Mouse (Mus musculus) layer of hippocampus, postnatal 10 days (tissue): ENCODE measurements around the gene Luc7l. TPM values are rescaled to one million over a fixed set of nuclear protein-coding genes. Genes with fewer than 3 reads are reported as not detected.
A peak's percentile ranks its signal among the peaks of the same experiment; 100 is the strongest.

ENCODE experiments used
- DNase-seq, 2 experiments: peaks; one replicate each; pipeline ENCODE4 v3.0.0; 2021; ENCODE audit warnings: low spot score in 2 of 2
- long read RNA-seq: library from polyadenylated mRNA; stranded (forward); transcript quantifications from one replicate; pipeline ENCODE4 v2.0.0, GENCODE M21; 2023
- total RNA-seq, 2 experiments: library from RNA; stranded (reverse); gene quantifications; 2 replicates each; pipeline ENCODE4 v1.2.3; 2021

Gene Luc7l
- total RNA-seq, result 10 to 100 TPM; 85.3 to 93.4 TPM
- long read RNA-seq, full-length matches to known transcripts, result 14 of 27 reads
- long read RNA-seq, partial matches to known transcripts, result 2 of 27 reads
- long read RNA-seq, other reads (novel, unspliced or antisense), result 11 of 27 reads

DNA sequence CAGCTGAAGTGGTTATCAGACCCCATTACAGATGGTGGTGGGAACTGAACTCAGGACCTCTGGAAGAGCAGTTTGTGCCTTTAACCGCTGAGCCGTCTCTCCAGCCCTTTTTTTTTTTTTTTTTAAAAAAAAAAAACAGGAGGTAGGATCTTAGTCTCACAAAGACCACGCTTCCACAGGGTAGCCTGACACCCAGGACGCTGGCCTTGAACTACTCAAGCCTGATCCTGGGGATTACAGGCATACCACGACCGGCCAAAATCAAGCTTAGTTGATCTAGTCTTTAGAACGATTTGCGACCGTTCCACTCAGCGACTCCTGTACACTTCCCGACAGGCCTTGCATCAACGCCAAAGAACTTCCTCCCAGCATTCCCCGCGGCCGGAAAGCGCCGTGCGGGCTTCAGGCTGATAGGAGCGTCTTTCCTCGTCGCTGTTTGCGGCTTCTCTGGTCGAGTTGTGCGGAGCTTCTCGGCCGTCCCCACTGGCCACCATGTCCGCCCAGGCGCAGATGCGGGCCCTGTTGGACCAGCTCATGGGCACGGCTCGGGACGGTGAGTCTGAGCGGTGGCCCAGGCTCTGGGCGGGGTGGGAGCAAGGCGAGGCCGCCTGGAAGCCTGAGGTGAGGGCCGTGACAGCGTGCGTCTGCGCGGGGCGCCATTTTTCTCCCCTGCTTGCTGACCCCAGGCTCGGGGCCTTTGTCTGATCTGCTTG, at the start of gene Luc7l:
Luc7l (plus strand) TSS at position 358 of the 713 bp plus-strand sequence.
- DNase-seq, result peak; percentile 94 to 95

DNA sequence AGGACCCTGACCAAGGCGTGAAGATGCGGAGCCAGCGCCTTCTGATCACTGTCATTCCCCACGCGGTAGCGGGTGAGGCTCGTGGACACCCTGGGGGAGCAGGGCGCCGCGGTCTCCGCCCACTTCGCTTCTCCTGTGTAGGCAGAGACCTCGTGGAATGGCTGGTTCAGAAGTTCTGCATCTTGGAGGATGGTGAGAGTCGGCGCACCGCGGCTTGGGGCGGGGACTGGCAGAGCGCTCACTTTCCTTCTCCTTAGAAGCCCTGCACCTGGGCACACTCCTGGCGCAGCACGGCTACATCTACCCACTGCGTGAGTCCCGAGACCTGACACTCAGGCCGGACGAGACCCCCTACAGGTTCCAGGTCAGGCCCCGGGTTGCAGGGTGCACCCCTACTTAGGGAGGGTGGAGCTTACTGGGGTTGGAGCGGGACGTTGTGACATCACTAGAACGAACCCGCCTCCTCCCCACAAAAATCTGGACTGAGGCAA, 49.3 kb upstream of the Luc7l start:
- peak; percentile 41 to 57 for DNase-seq

DNA sequence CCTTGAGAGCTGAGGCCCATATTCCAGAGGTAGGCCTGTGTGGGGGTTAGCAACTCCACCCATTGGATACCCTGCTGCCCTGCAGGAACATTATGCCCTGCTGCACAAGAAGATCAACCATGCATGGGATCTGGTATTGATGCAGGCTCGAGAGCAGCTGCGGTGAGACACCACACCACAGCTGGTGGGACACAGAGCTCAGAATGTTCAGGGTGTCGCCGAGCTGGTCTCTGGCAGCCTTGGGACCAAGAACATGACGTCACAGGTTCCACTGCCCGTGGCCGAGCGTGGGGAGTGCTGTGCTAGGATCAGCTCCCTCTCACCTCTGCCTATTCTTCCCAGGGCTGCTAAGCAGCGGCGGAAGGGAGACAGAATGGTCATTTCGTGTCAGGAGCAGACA, 47.9 kb upstream of the Luc7l start:
- no peak for DNase-seq

DNA sequence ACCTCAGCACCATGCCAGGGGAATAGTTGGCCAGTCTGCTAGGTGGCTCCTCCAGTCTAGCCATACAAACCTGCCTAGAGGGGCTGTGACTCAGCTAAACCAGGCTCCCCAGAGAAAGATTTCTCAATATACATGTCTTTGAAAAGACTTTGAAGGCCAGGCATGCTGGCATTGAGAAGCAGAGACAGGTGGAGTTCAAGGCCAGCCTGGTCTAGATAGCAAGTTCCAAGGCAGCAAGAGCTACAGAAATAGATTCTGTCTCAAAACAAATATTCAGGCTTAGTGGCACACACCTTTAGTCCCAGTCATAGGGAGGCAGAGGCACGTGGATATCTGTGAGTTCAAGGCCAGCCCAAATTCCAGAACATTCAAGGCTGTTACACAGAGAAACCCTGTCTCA, 46.3 kb upstream of the Luc7l start:
- no peak for DNase-seq

DNA sequence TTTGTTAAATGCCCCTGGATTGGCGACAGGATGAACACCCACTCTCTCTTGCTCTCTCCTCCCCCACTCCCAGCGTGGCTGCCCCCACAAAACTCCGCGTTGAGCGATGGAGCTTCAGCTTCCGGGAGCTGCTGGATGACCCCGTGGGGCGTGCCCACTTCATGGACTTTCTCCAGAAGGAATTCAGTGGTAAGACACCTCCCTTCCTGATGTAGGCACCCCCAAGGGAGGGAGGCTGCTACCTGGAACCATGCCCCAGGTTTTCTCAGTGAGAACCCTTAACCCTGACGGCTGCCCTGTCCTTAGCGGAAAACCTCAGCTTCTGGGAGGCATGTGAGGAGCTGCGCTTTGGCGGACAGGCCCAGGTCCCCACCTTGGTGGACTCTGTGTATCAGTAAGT, 45.0 kb upstream of the Luc7l start, which contains the start of gene Arhgdig:
Arhgdig (minus strand) TSS at position 101 of the 400 bp plus-strand sequence.
- no peak for DNase-seq

DNA sequence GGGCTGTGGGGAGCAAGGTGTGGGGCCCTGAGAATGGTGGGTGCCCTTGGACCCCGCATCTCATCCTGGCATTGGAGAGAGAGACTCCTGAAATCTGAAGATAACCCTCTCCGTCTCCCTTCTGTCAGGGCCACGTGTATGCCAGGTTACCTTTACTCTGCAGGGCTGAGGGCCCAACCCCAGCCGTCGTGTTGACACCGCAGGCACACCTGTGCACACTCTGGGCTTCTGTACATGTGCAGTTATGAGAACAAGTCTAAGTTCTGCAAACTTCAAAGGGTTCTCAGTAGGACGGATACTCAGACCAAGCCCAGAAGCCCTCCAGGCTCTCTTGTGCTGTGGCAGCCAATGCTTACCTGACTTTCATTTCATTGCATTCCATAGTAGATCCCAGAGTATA, 40.5 kb upstream of the Luc7l start:
- DNase-seq, result no peak

DNA sequence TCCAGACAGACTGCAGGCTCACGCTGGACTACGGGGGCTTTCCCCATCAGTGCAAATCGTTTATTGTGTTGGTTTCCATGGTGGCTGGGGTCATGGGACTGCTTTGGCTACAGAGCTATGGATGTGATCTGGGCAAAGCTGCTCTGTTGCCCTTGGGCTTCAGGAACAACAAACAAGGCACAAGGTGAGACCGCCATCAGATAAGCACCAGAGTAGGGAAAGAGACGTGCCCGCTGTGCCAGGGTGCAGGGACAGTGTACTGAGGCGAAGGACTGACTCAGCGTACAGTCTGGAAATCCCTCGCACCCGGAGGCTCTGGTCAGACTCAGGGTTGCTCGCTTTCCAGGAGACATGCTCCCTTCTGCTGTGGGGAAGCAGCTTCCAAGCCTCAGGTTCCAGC, 40.0 kb upstream of the Luc7l start:
- no peak for DNase-seq

DNA sequence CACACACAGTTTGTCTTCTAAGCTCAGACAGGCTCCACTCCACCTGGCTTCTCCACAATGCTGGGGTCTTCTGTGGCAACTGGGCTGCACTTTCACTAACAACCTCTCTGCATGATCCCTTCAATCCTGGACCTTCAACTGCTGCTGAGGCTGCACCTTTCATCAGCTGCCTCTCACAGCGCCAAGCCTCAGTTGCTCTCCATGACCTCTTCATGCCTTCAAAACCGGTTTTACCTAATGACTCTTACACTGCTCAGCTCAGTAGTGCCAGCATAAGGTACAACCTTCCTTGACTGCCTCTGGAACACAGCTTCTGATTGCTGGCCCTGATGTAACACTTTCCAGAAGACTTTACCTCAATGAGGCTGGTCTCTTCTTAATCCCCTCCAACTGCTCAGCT, 31.2 kb upstream of the Luc7l start:
- DNase-seq, result no peak

DNA sequence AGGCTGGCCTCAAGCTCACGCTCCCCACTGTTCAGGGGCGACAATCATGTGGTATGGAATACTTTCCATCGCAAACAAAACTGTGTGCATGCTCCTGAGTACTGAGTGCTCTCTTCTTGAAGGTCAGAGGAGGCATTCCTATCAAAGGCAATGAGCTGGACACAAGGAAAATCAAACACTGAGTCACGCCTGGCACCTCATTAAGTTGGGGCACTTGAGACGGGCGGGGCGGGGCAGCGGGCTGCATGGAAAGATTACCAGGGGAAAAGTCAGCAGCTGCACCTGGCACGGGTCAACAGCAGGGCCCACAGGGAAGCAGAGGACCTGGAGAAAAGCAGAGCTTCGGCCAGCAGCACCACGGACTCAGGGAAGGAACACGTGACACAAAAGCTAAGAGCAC, 27.5 kb upstream of the Luc7l start:
- DNase-seq, result no peak

DNA sequence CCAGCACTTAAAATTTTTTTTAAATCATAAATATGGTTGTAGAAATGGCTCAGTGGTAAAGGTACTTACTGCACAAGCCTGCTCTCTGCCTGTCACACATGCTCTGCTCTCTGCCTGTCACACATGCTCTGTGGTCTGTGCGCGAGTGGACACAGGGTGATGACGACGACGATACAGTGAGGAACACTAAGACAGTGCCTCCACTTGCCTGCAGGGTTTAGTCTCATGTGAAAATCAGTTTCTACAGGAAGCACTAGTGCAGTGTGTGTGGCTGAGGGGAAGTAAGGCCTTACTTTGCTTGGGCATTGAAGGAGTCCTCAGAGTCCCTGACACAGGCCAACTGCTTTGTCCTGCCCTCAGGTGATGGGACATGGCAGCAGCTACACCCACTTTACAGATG, 22.9 kb upstream of the Luc7l start:
- no peak for DNase-seq

DNA sequence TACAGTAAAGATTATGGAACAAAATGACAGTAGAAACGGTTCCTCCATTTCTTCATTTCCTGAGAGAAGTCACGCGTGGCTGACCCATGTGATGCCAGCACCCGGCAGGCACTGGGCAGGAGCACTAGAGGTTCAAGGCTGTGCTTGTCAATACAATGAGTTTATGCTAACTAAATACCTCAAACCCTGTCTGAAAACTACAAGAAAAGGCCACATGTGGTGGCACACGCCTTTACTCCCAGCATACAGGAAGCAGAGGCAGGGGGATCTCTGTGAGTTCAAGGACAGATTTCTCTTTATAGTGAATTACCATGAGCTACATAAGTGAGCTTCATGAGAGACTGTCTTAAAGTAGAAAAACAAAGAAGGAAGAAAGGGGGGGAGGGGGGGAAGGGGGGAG, 21.5 kb upstream of the Luc7l start:
- DNase-seq, result no peak

DNA sequence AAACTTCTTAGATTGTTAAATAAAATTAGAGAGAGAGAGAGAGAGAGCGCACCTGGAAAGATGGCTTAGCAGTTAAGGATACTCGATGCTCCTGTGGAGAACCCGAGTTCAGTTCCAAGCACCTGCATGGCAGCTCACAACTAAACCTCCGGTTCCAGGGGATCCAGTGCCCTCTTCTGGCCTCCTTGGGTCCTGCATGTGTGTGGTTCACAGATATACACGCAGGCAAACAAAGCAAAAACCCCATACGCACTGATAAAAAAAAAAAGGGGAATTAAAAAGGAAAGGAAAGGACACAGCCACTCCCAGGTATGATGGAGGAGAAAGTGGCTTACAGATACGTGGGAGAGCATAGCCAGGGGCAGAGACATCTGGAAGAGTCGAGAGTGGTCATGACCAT, 19.8 kb upstream of the Luc7l start:
- DNase-seq, result no peak

DNA sequence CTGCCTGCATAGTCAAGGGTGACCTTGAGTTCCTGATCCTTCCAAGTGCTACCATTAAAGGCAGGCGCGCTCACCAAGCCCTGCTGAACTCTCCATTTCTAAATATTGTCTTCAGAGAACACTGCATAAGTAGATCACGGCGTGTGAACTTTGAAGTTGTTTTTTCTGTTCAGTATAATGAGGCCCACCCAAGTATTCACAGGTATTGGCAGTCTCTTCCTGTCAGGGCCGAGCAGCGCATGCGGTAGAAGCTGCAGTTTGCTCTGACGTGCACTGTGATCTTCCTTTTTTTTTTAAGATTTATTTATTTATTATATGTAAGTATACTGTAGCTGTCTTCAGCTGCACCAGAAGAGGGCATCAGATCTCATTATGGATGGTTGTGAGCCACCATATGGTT, 18.3 kb upstream of the Luc7l start:
- no peak for DNase-seq

DNA sequence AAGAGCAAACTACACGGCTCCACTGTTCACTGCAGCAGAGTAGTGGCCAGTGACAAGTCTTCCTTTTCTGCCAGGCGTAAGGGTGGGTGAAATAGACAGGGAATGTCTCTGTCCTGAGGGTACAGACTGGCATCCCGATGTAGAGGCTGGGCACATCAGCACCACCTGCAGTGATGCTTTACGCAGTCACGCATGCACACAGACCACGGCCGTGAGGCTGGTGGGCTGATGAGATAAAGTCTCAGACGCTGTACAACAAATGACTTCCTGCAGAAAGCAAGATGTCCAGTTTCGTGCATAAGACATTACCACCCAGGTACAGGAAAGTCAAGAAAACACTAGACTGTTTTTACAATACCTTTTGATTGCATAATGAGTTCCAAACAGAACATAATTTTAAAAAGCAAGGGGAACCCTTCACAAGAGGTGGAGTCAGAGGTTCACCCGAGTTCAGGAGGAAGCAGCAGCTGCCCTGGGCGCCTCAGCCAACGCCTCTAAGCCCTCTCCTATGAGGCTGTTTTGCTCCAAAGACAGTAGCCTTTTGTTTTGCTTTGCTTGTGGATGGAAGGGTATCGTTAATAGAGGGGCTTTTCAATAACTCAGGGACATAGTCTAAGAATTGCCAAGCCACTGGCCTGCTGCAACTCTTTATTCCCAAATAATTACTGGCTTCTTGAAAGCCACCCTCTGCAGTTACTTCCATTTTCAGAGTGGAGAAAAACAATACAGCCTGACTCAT, 17.4 kb upstream of the Luc7l start:
- no peak for DNase-seq

DNA sequence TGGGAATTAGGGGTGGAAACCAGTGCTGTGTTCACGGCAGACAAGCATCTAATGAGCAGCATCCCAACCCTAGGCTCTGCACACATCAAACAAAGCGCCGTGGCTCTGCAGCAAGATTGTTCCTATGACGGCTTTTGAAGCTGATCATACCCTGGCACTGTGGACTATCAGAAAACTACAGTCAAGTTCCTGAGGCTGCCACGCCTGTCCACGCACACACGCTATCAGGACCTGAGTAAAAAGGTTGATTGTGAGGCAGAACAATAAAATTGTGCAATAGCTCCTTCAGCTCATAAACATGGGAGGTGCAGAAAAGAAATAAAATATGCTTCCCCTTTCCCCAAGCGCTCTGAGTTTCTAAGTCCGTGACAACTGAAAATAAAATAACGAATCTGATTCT, 15.0 kb upstream of the Luc7l start:
- DNase-seq, result no peak

DNA sequence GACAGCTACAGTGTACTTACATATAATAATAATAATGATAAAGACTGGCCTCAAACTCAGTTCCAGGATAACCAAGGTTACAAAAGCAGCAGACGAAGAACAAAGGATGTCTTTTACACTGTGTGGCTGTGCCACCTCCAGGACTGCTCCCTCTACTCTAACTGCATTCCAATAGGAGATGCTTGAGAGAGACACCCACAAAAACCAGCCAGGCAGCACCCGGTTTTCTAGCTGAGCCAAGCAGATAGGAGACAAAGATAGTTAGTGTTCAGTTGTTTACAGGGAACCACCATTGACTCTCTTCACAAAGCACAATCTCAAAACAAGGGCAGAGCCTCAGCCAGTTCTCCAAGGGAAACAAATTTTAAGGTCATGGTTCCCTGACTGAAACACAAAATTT, 13.1 kb upstream of the Luc7l start:
- DNase-seq, result no peak

DNA sequence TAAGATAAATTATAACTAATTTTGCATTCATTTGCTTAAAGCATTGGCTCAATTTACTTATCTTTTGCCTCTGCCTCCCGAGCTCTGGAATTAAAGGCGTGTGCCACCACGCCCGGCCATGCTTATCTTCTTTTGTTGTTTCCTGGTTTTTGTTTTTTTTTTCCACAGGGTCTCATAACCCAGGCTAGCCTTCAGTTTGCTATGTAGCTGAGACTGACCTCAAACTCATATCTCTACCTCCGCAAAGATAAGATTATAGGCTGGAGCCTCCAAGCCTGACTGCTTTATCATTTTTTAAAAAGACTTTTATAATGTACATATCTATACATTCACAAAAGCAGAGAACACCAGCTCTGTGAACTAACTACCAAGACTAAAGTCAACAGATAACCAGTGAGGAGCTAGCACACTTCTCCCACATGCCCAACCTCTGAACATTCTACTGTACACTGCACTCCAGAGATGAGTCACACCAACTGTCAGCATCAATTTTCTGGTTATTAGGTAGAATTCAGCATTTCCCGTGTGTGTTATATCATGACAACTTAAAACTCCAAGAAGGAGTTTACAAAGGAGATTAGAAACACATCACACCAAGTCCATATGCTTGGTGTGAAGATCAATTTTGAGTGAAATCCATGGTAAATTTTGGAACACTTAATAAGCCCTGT, 12.4 kb upstream of the Luc7l start:
- no peak for DNase-seq

DNA sequence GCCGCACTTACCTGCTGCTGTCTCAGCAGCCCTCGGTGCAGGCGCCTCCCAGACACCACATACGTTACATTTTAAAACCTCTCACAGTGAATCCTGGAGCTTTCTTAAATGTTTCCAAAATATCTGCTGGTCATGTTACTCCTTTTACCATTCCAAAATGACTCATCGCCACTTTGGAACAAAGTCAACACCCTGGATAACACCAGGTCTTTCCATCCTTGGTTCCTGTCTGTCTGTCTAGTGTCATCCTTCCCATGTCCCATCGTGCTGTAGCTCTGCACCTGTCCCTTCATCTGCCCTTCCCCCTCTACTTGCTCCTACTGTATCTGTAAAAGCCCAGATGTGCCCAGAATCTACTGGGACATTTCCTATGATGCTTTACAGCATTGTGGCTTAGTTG, 11.7 kb upstream of the Luc7l start:
- no peak for DNase-seq

DNA sequence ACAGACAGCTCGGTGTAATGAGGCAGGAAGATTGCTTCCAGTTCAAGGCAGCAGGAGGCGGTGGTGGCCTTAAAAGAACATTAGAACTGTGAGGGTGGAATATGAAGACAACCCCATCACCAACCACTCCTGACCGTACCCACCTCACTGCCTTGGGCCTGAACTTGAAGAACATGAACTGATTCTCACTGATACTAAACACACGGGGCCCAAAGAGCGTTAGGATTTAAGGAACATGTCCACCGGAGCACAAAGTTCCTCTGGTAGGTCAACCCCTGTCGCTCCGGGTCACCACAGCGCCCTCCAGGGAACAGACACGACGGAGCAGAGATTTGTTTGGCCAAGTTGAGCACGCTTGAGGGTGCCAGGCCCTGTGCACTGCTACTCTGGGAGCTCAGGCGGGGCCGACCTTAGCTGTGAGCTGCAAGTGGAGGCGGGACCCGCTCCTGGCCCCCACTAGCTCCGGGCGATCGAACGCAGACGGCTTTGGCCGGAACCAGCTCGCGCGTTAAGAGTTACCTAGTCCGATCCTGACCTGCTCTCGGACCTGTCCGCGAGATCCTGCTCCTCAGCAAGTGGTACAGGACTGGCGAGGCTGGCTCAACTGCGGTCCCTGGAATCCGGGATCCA, 9.1 kb upstream of the Luc7l start:
- no peak for DNase-seq

DNA sequence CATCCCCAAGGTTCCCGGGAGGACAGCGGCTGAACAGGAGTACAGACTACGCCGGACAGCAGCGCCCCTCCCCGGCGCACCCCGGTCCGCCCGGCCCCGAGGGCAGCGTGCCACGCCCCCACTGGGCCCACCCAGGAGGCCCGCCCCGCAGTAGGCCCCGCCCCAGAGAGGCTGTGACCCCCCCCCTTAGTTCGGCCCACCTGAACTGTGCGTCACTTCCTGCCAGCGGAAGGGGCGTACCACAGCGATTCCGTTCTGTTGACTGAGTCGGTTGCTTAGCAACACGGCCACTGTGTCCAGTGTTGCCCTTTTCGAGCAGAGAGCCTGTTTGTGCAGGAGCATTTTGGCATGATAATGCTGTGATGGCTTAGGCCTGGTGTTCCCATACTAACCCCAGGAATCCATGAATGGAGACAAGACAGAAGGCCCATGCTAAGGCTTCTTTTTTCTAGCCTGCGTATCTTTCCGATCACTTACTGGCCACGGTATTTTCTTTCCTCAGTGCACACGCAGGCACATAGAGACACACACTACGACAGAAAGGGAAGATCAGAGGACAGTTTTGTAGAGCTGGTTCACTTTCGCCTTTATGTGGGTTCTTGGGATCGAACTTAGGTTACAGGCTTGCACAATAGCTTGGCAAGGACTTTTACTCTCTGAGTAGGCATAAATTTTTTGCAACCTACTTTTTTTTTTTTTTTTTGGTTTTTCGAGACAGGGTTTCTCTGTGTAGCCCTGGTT, 8.4 kb upstream of the Luc7l start, which contains the start of gene Fam234a:
Fam234a (minus strand) TSS at position 142 of the 741 bp plus-strand sequence.
- DNase-seq, result peak; percentile 86 to 91
